Mouse (Mus musculus): ENCODE data around the gene Ccdc15.

The Ccdc15 gene

DNA sequence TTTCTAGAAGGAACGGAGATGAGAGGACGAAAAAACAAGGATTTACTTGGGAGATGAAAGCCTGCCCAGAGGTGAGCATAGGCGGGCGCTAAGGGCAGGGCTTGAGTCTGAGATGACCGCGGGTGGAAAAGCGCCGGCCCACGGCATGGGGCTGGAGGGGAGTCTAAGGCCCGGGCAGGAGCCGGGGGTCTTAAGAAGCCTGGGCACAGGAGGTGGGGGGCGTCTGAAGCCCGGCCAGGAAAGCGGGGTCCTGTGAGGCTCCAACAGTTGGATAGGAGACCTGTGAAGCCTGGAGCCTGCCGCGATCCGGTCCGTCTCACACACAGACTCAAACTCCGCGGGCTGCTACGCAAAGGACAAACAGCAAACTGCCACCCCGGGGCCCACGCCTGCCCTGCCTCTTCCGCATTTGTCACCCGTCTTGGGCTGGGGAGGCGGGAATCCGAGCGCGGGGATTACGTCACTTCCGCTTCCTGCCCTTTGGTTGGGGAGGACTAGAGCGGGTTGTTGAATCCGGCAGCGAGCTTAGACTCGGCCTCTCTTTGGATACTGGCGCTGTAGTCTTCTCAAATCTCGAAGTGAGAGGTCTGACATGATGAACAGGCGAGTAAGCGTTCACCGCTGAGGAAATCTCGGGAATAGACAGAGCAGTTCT is at the start of gene Ccdc15:
Gene Ccdc15, minus strand, starts transcription at position 445 of the 655 bp plus-strand sequence.
- in situ Hi-C loops (cut with MboI): no loop called here

DNA sequence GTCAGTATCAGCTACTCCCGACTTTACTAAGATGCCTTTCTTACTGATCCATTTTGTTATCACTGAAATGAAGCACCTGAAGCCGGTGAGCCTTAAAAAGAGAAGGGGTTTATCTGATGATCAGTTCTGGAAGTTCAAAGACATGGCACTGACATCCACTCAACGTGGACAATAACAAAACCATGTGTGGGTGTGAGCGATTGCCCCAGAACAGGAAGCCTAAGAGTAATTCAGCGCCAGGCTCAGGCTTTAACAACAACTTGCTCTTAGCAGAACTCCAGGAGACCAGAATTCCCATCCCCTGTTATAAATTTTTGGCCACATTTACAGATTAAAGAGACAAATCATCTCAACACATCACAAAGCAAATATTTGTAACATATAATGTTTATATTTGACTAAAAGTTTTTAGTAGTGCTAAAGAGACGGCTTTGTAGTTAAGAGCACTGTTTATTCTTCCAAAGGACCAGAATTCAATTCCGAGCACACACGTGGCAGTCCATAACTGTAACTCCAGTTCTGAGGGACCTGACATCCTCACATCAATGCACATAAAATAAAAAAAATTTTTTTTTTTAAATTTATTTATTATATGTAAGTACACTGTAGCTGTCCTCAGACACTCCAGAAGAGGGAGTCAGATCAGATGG is 45.4 kb upstream of the Ccdc15 start:
- in situ Hi-C loops (cut with MboI): no loop called here

DNA sequence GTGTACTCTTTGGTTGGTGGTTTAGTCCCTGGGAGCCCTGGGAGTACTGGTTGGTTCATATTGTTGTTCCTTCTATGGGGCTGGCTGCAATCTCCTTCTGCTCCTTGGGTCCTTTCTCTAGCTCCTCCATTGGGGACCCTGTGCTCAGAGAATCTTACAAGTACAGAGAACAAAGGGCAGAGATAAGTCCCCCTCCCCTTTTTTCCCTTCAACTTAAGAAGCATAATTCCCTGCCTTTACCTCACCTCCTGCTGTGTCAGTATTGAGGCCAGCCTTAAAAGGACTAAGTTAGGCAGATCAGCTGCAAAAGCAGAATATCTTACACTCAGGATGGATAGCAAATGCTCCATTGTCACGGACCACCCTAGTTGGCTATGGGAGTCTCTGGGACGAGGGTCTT is 43.8 kb upstream of the Ccdc15 start:
- in situ Hi-C loops (cut with MboI): no loop called here

GRCm38 (mm10) chr9:37390891-37391290 is 42.7 kb upstream of the Ccdc15 start:
- in situ Hi-C loops (cut with MboI): no loop called here

GRCm38 (mm10) chr9:37384284-37385182 is 36.3 kb upstream of the Ccdc15 start:
- in situ Hi-C loops (cut with MboI): no loop called here

DNA sequence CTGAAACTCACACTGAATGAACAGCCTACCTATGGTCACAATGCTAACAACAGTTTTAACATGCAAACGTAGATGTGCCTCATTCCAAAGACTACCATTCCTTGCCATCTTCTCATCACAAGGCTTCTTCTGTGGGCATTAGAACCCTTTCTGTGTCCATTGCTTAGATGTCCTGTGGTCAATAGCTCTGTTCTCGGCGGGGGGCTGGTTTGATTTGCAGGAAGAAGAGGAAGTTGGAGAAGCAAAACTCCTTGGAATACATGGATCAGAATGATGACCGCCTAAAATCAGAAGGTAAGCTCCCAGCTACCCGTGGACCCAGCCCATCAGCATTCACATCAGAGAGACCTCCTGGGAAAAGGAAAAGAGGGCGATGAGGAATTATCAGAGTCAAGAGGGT is 34.9 kb upstream of the Ccdc15 start:
- in situ Hi-C loops (cut with MboI): no loop called here

DNA sequence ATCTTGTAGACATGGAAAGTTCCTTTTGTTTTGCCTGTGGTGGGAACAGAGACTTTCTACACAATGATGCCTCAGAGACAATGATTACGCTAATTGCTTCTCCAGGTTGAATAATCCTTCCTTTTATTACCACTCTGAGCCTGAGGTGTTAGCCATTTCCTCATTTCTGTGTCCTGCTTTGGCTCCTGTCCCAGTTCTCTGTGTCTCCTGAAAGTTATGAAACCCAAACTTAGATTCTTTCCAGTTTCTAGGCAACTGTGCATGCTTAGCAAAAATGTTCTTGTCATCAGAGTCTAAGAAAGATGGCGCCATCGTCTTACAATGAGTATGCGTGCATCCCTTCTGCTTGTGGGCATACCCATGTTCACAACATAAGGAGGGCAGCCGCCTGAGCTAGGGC is 27.5 kb upstream of the Ccdc15 start:
- in situ Hi-C loops (cut with MboI): no loop called here

DNA sequence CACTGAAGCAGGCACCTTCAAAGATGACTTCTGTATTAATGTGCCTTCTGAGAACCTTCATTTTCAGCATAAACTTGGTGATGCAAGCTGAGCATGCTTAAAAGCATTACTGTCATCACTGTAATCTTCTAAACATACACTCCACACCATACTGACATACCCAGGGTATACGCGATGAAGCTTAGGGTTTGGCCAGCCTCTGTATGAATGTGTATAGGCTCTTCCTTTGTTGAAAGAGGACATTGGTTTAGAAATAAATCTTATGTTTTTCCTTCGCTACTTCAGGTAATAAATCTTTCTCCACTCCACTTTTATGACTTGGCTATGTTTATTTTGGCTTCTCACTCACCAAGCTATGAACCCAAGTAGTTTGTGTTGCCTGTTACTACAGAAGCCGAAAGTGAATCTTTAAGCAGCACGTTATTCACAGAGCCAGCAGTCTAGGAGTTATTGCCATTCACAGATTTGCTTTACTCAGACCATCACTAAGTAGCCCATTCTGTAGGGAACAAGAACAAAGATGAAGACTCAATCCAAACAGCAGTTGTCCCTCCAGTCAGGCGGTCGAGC is 23.1 kb upstream of the Ccdc15 start:
- in situ Hi-C loops (cut with MboI): no loop called here

DNA sequence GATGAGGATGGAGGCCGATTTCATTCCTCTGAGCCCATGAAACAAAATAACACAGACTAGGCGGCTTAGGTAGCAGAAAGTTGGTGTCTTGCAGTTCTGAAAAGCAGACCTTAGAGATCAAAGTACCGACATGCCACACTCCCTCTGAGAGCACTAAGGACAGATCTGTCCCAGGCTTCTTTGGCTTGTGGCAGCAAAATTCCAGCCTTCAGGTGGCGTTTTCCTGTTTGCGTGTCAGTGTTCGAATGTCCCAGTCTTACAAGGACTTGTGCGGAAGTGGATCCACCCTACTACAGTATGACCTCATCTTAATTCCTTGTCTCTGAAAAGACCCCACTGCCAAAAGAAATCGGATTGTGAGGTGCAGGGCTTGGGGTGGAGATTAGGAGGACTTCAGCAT is 20.6 kb upstream of the Ccdc15 start:
- in situ Hi-C loops (cut with MboI): no loop called here

DNA sequence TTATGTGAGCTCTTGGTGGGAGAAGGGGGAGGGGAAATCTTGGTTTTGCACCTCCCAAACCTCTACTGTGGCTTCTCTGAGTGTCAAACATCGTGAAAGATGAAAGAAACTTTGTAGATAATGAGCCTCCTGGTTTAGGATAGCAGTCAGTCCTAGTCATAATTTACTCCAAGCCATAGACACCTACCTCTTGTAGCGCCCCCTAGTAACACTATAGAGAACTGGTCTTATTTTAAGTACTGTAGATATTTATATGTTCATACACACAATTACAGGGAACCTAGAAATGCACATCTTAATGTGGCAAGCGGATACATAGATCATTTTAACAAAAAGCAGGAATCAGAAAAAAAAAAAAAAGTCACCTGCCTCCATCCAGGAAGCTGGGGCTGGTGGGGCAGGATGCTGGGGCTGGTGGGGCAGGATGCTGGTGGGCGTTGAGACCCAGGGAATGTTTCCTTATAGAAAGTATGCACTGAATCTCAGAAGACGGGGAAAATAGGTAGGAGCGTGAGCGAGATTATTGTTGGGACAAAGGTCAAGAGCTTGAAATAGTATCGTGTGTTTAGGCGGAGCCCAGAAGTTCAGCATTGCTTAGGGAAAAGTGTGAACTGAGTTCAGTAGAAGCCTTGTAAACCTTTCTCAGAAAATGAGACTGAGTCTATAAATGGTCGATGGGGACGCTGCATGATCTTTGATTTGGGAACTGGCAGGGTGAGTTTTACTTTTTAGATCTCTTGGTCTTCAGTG is 20.0 kb upstream of the Ccdc15 start:
- in situ Hi-C loops (cut with MboI): no loop called here

- in situ Hi-C loops (cut with MboI): no loop called here
Measured at GRCm38 (mm10) chr9:37367301-37368080, 19.3 kb upstream of the Ccdc15 start, which contains the start of gene Hepacam. TSS of gene Hepacam (plus strand) at chr9:37367351.

GRCm38 (mm10) chr9:37365706-37366105 is 17.5 kb upstream of the Ccdc15 start:
- in situ Hi-C loops (cut with MboI): no loop called here

GRCm38 (mm10) chr9:37364392-37364791 is 16.2 kb upstream of the Ccdc15 start:
- in situ Hi-C loops (cut with MboI): no loop called here

- in situ Hi-C loops (cut with MboI): no loop called here
Measured at GRCm38 (mm10) chr9:37363551-37363950, 15.3 kb upstream of the Ccdc15 start.

DNA sequence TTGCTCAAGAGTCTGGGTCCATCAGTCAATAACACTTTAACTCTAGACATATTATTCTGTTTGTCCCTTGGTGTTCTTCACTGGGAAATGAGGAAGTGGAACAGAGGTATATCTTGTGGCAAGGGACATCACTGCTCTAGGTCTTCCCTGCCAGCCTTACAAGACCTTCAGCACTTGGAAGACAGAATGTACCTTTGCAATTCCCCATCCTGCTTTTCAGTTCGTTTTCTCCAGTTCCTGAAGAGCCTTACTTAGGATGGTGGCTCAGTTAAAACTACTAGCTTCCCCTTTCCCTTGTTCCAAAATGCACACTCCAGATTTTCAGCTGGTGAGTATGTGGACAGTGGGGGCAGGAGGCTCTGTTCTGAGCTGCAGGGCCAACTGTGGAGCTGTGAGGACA is 14.6 kb upstream of the Ccdc15 start:
- in situ Hi-C loops (cut with MboI): no loop called here

GRCm38 (mm10) chr9:37362084-37362483 is 13.9 kb upstream of the Ccdc15 start:
- in situ Hi-C loops (cut with MboI): no loop called here

GRCm38 (mm10) chr9:37359331-37360220 is 11.3 kb upstream of the Ccdc15 start:
- in situ Hi-C loops (cut with MboI): no loop called here

- in situ Hi-C loops (cut with MboI): no loop called here
Measured at GRCm38 (mm10) chr9:37358713-37359330, 10.6 kb upstream of the Ccdc15 start.

DNA sequence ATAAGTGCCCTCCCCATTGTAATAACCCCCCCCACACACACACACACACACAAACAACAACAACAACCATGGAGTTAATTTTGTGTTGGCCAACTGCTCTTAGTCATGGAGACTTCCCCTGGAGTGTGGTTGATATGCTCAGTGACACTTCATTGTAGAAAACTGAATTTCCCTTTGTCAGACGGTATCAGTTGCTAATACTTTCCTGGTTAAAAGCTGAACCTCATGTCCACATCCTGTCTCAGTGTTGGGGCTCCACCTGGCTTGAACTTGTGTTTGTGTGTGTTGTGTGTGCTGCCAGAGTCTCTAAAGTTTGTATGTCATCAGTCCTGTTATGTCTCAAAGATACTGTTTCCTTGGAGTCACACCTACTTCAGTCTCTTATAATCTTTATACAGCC is 6.3 kb upstream of the Ccdc15 start:
- in situ Hi-C loops (cut with MboI): no loop called here

Measured in mature B cell (primary cell).